Mouse (Mus musculus) left cerebral cortex, adult 9 months (tissue): ENCODE measurements at regions not wholly inside any gene's neighbourhood (a gene's known extent, or its start where the extent isn't known, plus 50 kb on each side); places are given as distances from the start of the nearest gene placed in this dataset.
A peak's percentile ranks its signal among the peaks of the same experiment; 100 is the strongest.

ENCODE experiments used
- DNase-seq, 2 experiments: peaks; one replicate each; pipeline ENCODE4 v3.0.0; 2022; ENCODE audit warnings: low spot score in 2 of 2

GRCm38 (mm10) chr17:84107946-84108686 is 79.6 kb downstream of the Zfp36l2 start:
- no peak for DNase-seq

GRCm38 (mm10) chr17:84107497-84107896 is 80.2 kb downstream of the Zfp36l2 start:
- DNase-seq: no peak

DNA sequence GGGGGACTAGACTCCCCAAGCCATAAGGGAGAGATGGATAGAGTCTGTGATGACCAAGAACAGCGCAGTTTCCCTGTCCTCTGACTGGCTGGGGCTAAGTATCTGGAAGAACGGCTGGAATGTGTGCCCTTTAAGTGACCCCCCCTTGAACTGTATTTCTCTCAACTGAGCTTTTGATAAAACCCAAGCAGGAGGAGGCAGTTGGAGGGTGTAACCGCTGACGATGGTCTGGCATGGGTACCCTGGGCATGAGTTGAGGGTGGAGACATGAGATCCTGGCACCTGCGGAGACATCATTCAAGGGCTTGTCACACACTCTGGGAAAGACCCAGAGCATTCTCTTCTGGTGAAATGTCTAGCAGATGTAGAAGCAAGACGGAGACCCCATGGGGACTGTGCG is 83.5 kb downstream of the Zfp36l2 start:
- no peak for DNase-seq

DNA sequence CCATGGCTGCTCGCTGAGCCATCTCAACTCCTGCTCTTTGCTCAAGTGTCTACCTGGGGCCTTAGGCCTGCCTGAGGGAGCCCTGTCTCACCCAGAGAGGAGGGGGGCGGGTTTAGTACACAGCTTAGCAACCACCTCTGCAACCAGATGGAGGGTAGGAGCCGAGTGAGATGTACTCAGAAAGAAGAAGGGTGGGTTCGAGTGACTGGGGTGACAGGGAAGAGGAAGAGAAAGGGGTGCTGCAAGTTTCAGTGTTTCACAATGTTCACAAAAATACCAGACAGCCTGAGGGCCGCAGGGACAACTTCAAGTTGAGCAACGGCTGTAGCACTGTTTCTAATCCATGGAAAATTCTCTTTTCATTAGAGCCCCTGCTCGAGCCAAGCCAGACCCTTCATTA is 84.4 kb downstream of the Zfp36l2 start:
- DNase-seq: no peak

GRCm38 (mm10) chr17:84101652-84102051 is 86.1 kb downstream of the Zfp36l2 start:
- no peak for DNase-seq

DNA sequence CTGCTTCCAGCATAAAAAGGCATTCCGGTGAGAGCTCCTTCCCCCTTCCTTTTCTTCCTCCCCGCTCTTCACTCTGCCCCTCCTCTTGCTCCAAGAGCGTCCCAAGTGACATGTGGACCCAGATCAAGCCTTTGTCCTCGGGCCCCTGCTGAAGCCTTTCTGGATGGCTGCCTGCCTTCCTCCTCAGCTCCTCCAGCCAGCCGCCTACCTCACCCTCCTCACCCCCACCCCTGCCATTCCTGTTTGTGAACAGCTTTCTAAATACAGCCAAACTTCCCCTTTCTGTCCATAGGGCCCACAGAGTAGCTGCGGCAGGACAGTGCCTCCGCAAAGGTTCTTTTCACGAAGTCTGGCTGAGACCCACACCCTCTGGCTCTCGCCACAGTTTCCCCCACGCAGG is 87.2 kb downstream of the Zfp36l2 start:
- DNase-seq: no peak

- DNase-seq: no peak
Observed at GRCm38 (mm10) chr17:84099737-84100136, 88.0 kb downstream of the Zfp36l2 start.

- no peak for DNase-seq
Observed at GRCm38 (mm10) chr17:84097871-84098430, 89.8 kb downstream of the Zfp36l2 start.

- DNase-seq: no peak
Observed at GRCm38 (mm10) chr17:84097286-84097685, 90.5 kb downstream of the Zfp36l2 start.

DNA sequence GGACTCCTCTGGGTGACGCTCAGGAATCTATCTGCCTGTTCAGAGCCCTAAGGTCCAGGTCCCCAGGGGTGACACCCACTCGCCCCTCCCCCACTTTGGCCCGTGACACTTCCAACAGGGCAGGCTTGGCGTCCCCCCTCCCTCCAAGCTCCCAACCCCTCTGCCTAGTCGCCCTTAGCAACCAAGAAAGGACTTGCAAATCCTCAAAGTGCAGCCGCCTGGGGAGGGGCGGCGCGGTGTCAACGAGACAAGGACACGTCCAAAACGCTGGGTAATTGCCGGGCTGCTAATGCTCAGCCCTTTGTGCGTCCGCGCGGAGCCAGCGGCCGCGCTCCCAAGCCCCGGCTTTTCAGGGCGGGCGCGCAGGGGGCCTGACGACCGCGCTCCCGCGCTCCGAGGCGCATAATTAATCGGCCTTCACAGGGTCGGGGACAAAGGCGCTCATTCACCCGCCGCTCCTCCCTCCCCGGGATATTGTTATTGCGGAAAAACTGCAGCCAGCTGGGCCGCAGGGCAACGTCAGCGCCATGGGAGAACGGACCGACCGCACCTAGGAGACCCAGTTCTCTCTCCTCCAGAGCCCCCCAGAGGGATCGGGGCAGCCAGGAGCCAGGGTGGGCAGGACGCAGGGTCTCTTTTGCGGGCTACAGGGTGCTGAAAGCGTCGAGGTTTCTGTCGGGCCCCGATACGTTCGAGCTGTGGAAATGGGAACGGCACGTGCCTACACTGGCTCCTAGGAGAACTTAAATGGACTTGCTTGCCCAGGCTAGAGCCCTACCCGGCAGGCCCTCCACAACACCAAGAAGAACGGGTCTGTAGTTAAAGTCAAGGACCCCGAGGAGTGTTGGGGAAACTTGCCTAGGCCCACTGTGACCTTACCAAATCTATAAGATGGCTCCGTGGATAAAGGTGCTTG is 91.1 kb downstream of the Zfp36l2 start:
- DNase-seq: peak; percentile 45 to 76

DNA sequence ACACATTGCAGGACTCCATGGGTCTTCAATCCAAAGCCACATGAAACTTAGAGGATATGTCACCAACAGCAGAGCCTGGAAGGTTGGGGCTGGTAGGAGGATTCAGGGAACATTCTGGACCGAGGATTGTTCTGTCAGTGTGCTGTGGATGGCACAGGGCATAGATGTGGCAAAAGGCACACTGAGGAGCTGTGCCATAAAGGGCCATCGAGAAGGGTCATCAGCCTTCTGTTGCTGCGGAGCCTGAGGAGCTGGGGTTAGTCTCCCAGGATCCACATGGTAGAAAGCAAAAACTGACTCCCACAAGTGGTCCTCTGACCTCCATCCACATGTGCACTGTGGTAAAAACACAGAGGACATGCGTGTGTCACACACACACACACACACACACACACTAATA is 91.9 kb downstream of the Zfp36l2 start:
- DNase-seq: no peak

GRCm38 (mm10) chr17:84095089-84095488 is 92.7 kb downstream of the Zfp36l2 start:
- DNase-seq: no peak

GRCm38 (mm10) chr17:84086394-84086793 is 101.4 kb downstream of the Zfp36l2 start:
- DNase-seq: no peak

DNA sequence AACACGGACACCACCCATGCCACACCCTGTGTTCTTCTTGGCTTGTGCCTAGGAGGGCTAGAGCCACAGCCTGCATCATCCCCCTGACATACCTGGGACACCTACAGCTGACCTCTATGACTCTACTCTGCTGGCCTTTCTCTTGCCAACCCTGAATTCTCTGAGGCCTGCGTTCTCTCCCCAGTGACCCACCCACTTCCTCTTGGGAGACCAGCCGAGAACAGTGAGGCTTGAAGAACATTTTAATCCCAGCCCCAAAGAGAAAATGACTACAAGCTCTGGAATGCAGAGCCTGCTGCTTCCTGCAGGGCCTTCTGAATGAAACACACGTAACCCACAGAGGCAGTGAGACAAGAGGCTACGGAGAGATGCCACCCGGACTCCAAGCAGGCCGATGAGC is 102.0 kb downstream of the Zfp36l2 start:
- DNase-seq: no peak

GRCm38 (mm10) chr17:84085232-84085631 is 102.5 kb downstream of the Zfp36l2 start:
- no peak for DNase-seq

DNA sequence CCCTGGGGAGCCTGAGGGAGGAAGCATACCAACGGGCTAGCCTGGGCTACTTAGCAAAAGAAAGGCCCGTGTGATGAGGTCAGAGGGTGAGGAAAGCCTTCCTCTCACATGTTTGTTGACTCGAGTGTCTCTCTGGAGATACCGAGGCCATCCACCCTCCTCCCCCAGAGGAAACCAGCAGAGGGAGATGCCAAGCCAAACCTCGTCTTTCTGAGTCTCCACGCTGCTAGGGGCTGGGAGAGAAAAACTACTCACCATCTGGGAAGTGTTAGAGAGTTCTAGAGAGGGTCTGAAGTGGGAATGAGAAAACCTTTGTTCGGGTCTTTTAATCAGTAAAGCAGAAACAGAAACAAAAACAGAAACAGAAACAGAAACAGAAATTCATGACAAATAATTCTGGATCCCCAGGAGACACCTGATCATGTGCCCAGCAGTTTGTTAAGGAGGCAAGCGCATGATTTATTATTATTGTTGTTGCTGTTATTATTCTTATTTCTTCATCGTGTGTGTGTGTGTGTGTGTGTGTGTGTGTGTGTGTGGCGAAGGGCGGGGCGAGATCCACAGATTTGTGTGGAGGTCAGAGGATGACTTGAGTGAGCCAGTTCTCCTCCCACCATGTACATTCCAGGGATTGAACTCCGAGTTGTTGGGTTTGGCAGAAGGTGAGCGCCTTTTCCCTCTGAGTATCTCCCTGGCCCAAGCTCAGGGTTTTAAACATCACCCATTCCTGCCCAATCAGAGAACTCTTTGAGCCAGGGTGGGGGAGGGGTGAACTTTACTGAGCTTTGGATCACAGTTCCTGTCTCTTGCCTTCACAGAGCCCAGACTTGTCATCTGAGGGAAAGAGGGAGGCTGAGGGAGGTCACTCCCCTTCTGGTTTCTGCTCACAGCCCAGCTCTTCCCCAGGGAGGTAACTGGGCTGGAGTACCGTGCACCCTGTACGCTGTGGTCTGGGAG is 104.2 kb downstream of the Zfp36l2 start:
- DNase-seq: no peak

DNA sequence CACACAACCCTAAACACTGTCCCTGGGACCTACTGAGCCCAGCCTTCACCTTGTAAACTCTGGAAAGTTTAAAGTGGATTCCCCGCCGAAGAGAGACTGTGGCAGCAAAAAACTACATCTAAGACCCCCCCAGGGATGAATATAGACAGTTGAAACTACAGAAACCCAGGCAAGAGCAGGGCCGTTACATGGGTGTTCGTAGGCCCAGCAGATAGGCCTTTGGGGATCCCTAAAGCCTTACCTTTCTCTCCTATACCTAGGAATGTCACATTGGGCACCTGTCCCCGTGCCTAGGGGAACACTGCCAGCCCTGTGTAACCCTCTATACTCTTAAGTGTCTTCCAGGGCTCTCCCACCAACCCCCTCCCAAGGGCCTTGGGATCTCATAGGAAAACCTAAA is 105.2 kb downstream of the Zfp36l2 start:
- no peak for DNase-seq

DNA sequence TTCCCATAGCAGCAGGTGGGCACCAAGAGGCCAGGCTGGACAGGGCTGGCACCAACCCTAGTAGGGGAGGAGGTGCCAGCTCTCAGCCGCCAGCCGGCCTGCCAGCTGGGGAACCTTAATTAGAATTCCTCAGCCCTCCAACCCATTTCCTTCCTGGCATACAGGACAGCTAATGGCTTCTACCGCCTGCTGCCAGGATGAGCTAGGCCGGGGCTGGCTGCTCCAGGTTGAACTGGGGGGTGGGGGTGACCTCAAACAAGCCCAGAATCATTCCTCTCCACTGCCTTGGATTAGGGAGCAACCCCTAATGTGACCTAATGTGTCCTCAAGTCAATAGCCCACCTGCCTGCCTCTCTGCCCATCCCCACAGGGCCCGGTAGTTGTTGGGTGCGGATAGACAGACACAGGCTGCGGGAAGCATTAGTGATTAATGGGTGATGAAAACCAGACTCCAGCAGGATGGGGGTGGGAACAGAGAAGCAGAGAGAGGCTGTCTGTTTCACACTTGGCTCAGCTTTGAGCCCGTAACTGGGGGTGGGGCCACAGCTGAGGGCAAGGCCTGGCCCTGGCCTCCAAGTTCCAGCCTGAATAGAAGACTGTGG is 105.9 kb downstream of the Zfp36l2 start:
- peak in 1 of 2 experiments; percentile 74 for DNase-seq

- DNase-seq: no peak
Observed at GRCm38 (mm10) chr17:84075081-84075938, 112.4 kb downstream of the Zfp36l2 start.
